Mouse (Mus musculus): ENCODE measurements around the gene Cxcl16. TPM values are rescaled to one million over a fixed set of nuclear protein-coding genes. Genes with fewer than 3 reads are reported as not detected.
A peak's percentile ranks its signal among the peaks of the same experiment; 100 is the strongest.

Cxcl16 gene
- total RNA-seq, 4 experiments from 2014 or later, result 9.4 to 18.2 (median 16.1) TPM

DNA sequence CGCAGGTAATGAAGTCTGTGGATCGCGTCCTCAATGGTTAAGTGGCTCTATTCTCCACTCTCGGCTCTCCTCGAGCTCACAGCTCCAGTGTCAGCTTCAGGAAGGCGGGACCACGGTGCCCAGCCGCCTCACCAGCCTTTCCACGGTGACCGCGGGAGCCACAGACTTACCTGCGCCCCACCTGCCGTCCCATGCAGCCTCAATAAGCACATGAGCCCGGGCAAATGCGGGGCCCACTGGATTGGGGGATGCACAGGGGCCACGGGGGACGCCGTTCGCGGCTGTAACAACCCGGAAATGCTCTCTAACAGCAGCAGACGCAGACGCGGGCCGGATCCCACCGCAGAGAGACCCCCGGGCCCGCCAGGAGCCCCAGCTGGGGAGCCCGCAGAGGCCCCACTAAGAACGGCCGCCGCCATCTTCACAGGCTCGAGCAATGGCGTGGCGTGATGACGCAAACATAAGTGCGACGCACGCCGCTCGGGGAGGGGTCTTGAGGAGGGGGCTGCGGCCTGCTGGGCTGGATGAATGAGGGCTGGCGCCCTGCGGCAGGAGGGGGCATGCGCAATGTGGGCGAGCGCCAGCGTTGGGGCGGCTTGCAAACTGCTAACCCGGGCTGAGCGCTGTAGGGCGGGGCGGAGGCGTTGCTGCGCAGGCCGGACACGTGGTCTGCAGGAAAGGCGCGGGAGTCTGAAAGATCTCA is 50.0 kb downstream of the Cxcl16 start, which contains the start of gene Pelp1:
Gene Pelp1, minus strand, starts transcription at position 438 of the 703 bp plus-strand sequence.
- DNase-seq, result peak; percentile 82

Small RNAs within 50 kb of the gene (microRNA-seq; reads per million reads assigned to microRNA genes)
- gene Mir7115, result 1.2 to 1.3 reads per million in 2 experiments

Other genes starting within 250 kb of the Cxcl16 start
- gene Slc16a11, start 247.2 kb downstream of the Cxcl16 start, total RNA-seq (2022), result 1 to 10 TPM in 2 of 4 experiments, under 1 TPM in 2; 0.23 to 2.0 (median 0.86) TPM
- gene Slc16a13, start 238.9 kb downstream of the Cxcl16 start, total RNA-seq (2022), result 1 to 10 TPM; 4.4 to 9.4 (median 6.6) TPM
- gene Bcl6b, start 230.2 kb downstream of the Cxcl16 start, total RNA-seq (2022), result 10 to 100 TPM in 2 of 4 experiments, 1 to 10 TPM in 2; 6.4 to 25.1 (median 10.5) TPM
- 10 to 100 TPM; 38.2 to 52.6 (median 44.5) TPM for gene 0610010K14Rik, start 222.1 kb downstream of the Cxcl16 start, total RNA-seq (2022)
- gene Gm21988, start 220.2 kb downstream of the Cxcl16 start, total RNA-seq (2022), result 1 to 10 TPM; 3.9 to 6.7 (median 5.3) TPM
- gene Rnasek, start 220.1 kb downstream of the Cxcl16 start, total RNA-seq (2022), result 100 to 1,000 TPM; 152 to 326 (median 207) TPM
- 1 to 10 TPM; 1.0 to 2.1 (median 1.7) TPM for gene Alox12, start 204.6 kb downstream of the Cxcl16 start, total RNA-seq (2022)
- not detected for gene Alox12e, start 137.4 kb downstream of the Cxcl16 start, total RNA-seq (2022)
- gene Alox15, start 108.0 kb downstream of the Cxcl16 start, total RNA-seq (2022), result 1 to 10 TPM in 3 of 4 experiments, under 1 TPM in 1; 0.91 to 4.7 (median 3.3) TPM
- gene Pelp1, start 50.0 kb downstream of the Cxcl16 start, total RNA-seq (2022), result 10 to 100 TPM; 24.2 to 29.9 (median 28.2) TPM
- 10 to 100 TPM; 22.0 to 51.3 (median 33.9) TPM for gene Arrb2, start 27.3 kb downstream of the Cxcl16 start, total RNA-seq (2022)
- 10 to 100 TPM; 23.4 to 24.4 (median 24.2) TPM for gene Med11, start 8.1 kb downstream of the Cxcl16 start, total RNA-seq (2022)
- 1 to 10 TPM; 1.7 to 4.3 (median 3.0) TPM for gene Zmynd15, start 551 bp downstream of the Cxcl16 start, total RNA-seq (2022)
- not detected for gene Tm4sf5, start 45.3 kb upstream of the Cxcl16 start, total RNA-seq (2022)
- gene Vmo1, start 54.6 kb upstream of the Cxcl16 start, total RNA-seq (2022), result under 1 TPM in 1 of 4 experiments, not detected in 3; 0.46 TPM
- not detected for gene Gltpd2, start 59.2 kb upstream of the Cxcl16 start, total RNA-seq (2022)
- 100 to 1,000 TPM; 247 to 298 (median 278) TPM for gene Psmb6, start 65.4 kb upstream of the Cxcl16 start, total RNA-seq (2022)
- not detected for gene Gm40193, start 73.0 kb upstream of the Cxcl16 start, total RNA-seq (2022)
- gene Pld2, start 80.1 kb upstream of the Cxcl16 start, total RNA-seq (2022), result 10 to 100 TPM in 2 of 4 experiments, 1 to 10 TPM in 2; 7.8 to 15.0 (median 11.2) TPM
- 10 to 100 TPM; 50.6 to 90.5 (median 71.2) TPM for gene Mink1, start 102.9 kb upstream of the Cxcl16 start, total RNA-seq (2022)
- gene 4930544D05Rik, start 155.9 kb upstream of the Cxcl16 start, total RNA-seq (2022), result not detected
- gene Chrne, start 159.2 kb upstream of the Cxcl16 start, total RNA-seq (2022), result not detected
- gene Gp1ba, start 179.1 kb upstream of the Cxcl16 start, total RNA-seq (2022), result not detected
- gene Rnf167, start 187.3 kb upstream of the Cxcl16 start, total RNA-seq (2022), result 100 to 1,000 TPM in 2 of 4 experiments, 10 to 100 TPM in 2; 82.3 to 136 (median 110) TPM
- 100 to 1,000 TPM; 121 to 137 (median 127) TPM for gene Slc25a11, start 187.5 kb upstream of the Cxcl16 start, total RNA-seq (2022)
- 1,000 to 10,000 TPM in 1 of 4 experiments, 100 to 1,000 TPM in 3; 582 to 1,056 (median 737) TPM for gene Pfn1, start 194.7 kb upstream of the Cxcl16 start, total RNA-seq (2022)
- gene Eno3, start 197.2 kb upstream of the Cxcl16 start, total RNA-seq (2022), result 10 to 100 TPM; 39.4 to 66.5 (median 54.7) TPM
- 100 to 1,000 TPM in 1 of 4 experiments, 10 to 100 TPM in 3; 79.2 to 112 (median 89.0) TPM for gene Spag7, start 209.4 kb upstream of the Cxcl16 start, total RNA-seq (2022)
- gene Camta2, start 228.1 kb upstream of the Cxcl16 start, total RNA-seq (2022), result 10 to 100 TPM; 42.7 to 57.7 (median 49.8) TPM
- 10 to 100 TPM in 2 of 4 experiments, 1 to 10 TPM in 2; 5.3 to 11.4 (median 8.6) TPM for gene Inca1, start 240.2 kb upstream of the Cxcl16 start, total RNA-seq (2022)
- gene Kif1c, start 240.6 kb upstream of the Cxcl16 start, total RNA-seq (2022), result 100 to 1,000 TPM; 130 to 210 (median 165) TPM